Mouse (Mus musculus): ENCODE results near the gene Trim62.

GRCm38 (mm10) chr4:128849686-128850085 lies 33.7 kb upstream of the Trim62 start:
- TF ChIP-seq CTCF (IDR thresholded peaks at IDR 0.05; ENCODE audit: low read depth, low read length) (no peak), POLR2A (IDR thresholded peaks at IDR 0.05; ENCODE audit: insufficient read depth, low read length) (no peak)
